Mouse (Mus musculus): ENCODE measurements around the gene Golph3l.

Golph3l gene

GRCm38 (mm10) chr3:95655437-95655836 is 66.7 kb downstream of the Golph3l start:
- no peak for DNase-seq (ENCODE audit: low read depth, low spot score)

- no peak for DNase-seq (ENCODE audit: low read depth, low spot score)
These were observed 68.4 kb downstream of the Golph3l start for GRCm38 (mm10) chr3:95657108-95657507.

GRCm38 (mm10) chr3:95657711-95658110 is 69.0 kb downstream of the Golph3l start:
- no peak for DNase-seq (ENCODE audit: low read depth, low spot score)

GRCm38 (mm10) chr3:95658236-95658867 is 69.6 kb downstream of the Golph3l start, which contains the start of gene Mcl1:
Mcl1 (plus strand) TSS chr3:95658788.
- DNase-seq (ENCODE audit: low read depth, low spot score), result peak; percentile 95

- DNase-seq (ENCODE audit: low read depth, low spot score), result peak; percentile 90
These were observed 70.4 kb downstream of the Golph3l start for GRCm38 (mm10) chr3:95658868-95659712.

GRCm38 (mm10) chr3:95659948-95660347 is 71.2 kb downstream of the Golph3l start:
- no peak for DNase-seq (ENCODE audit: low read depth, low spot score)

- DNase-seq (ENCODE audit: low read depth, low spot score), result no peak
These were observed 72.2 kb downstream of the Golph3l start for GRCm38 (mm10) chr3:95660788-95661478.

GRCm38 (mm10) chr3:95661945-95662715 is 73.4 kb downstream of the Golph3l start:
- DNase-seq (ENCODE audit: low read depth, low spot score), result no peak

GRCm38 (mm10) chr3:95662724-95663449 is 74.2 kb downstream of the Golph3l start:
- DNase-seq (ENCODE audit: low read depth, low spot score), result no peak

GRCm38 (mm10) chr3:95663486-95663885 is 74.8 kb downstream of the Golph3l start:
- DNase-seq (ENCODE audit: low read depth, low spot score), result no peak

GRCm38 (mm10) chr3:95663969-95664608 is 75.4 kb downstream of the Golph3l start:
- no peak for DNase-seq (ENCODE audit: low read depth, low spot score)

GRCm38 (mm10) chr3:95664940-95665352 is 76.2 kb downstream of the Golph3l start:
- DNase-seq (ENCODE audit: low read depth, low spot score), result no peak

- DNase-seq (ENCODE audit: low read depth, low spot score), result peak; percentile 63
These were observed 77.5 kb downstream of the Golph3l start for GRCm38 (mm10) chr3:95666124-95666844.

GRCm38 (mm10) chr3:95667521-95667920 is 78.8 kb downstream of the Golph3l start:
- no peak for DNase-seq (ENCODE audit: low read depth, low spot score)

- DNase-seq (ENCODE audit: low read depth, low spot score), result peak; percentile 64
These were observed 79.3 kb downstream of the Golph3l start for GRCm38 (mm10) chr3:95668026-95668425.
